Mouse (Mus musculus) testis, adult 2 months (tissue): ENCODE data around the gene Rp9. TPM values are rescaled to one million over a fixed set of nuclear protein-coding genes. Genes with fewer than 3 reads are reported as not detected.
A peak's percentile ranks its signal among the peaks of the same experiment; 100 is the strongest.

Experiments used
- H3K27ac ChIP-seq: fragments of 200-500 bp; 2 replicates; pipeline ENCODE4 v1.5.1; 2012; ENCODE audit warnings: low read depth, low read length; ENCODE audit not compliant: control insufficient read depth, insufficient read depth
- H3K27me3 ChIP-seq: fragments of 200-500 bp; 2 replicates; pipeline ENCODE4 v1.6.1; 2012; ENCODE audit warnings: mild to moderate bottlenecking, low read length, moderate library complexity; ENCODE audit not compliant: control insufficient read depth, insufficient read depth
- H3K36me3 ChIP-seq: fragments of 200-500 bp; 2 replicates; pipeline ENCODE4 v1.6.1; 2012; ENCODE audit warnings: mild to moderate bottlenecking, low read length; ENCODE audit not compliant: control insufficient read depth, insufficient read depth
- H3K4me1 ChIP-seq: fragments of 200-500 bp; 2 replicates; pipeline ENCODE4 v1.6.1; 2012; ENCODE audit warnings: low read length; ENCODE audit not compliant: control insufficient read depth, insufficient read depth
- H3K4me3 ChIP-seq: fragments of 200-500 bp; 2 replicates; pipeline ENCODE4 v1.5.1; 2012; ENCODE audit warnings: low read depth, mild to moderate bottlenecking, low read length, moderate library complexity, mixed read lengths; ENCODE audit not compliant: control insufficient read depth
- CTCF ChIP-seq: fragments of 200-500 bp; IDR thresholded peaks from 2 replicates; pipeline ENCODE4 v1.5.1; 2012; ENCODE audit warnings: low read depth, mild to moderate bottlenecking, inconsistent platforms, low read length, moderate library complexity; ENCODE audit not compliant: control insufficient read depth, insufficient read depth, insufficient replicate concordance
- POLR2A ChIP-seq: fragments of 200-500 bp; IDR thresholded peaks from 2 replicates; pipeline ENCODE4 v1.6.1; 2012; ENCODE audit warnings: low read depth, mild to moderate bottlenecking, inconsistent platforms, low read length, moderate library complexity; ENCODE audit not compliant: control insufficient read depth
- polyA plus RNA-seq: library from polyadenylated mRNA; depleted of rRNA; stranded (reverse); fragments of >200 nt; gene quantifications from 2 replicates; pipeline ENCODE4 v1.2.3, GENCODE M21; 2012

Gene Rp9
- polyA plus RNA-seq, 1 experiment, result 96.7 TPM

GRCm38 (mm10) chr9:22476265-22476664, 6.7 kb upstream of the Rp9 start:
- peak overlapping the region; percentile 97 for H3K27ac ChIP-seq
- TF ChIP-seq POLR2A, result no peak
- TF ChIP-seq CTCF, result no peak
- peaks cover 5% of the 10 kb centered on the region for H3K4me1 ChIP-seq
- no peaks in the 10 kb centered on the region for H3K36me3 ChIP-seq
- H3K4me3 ChIP-seq, result peak overlapping the region; percentile 96
- H3K27me3 ChIP-seq, result no peaks in the 10 kb centered on the region

- H3K27ac ChIP-seq, result peak within 1 kb of the TSS; percentile 97
- H3K27me3 ChIP-seq, result no peaks in the 10 kb centered on the region
- TF ChIP-seq POLR2A (peak; percentile 95), CTCF (no peak; the same call in 1 of the 2 replicates)
- H3K4me1 ChIP-seq, result peaks cover 5% of the 10 kb centered on the region
- peak within 1 kb of the TSS; percentile 96 for H3K4me3 ChIP-seq
- H3K36me3 ChIP-seq, result no peaks in the 10 kb centered on the region
Measured at GRCm38 (mm10) chr9:22475424-22475868, 5.9 kb upstream of the Rp9 start, which contains the start of gene Bbs9. Bbs9 (plus strand) TSS chr9:22475715.

GRCm38 (mm10) chr9:22468899-22469259, 664 bp downstream of the Rp9 start:
- Histone ChIP-seq H3K27ac (no peak overlapping the region), H3K36me3 (no peaks in the 10 kb centered on the region; the same call in 1 of the 2 replicates), H3K4me1 (peaks cover 2% of the 10 kb centered on the region), H3K27me3 (no peaks in the 10 kb centered on the region), H3K4me3 (no peak overlapping the region)
- TF ChIP-seq CTCF (no peak), POLR2A (no peak)

GRCm38 (mm10) chr9:22468170-22468898, 1.2 kb downstream of the Rp9 start:
- Histone ChIP-seq H3K4me3 (peak overlapping the region; percentile 92), H3K27me3 (no peaks in the 10 kb centered on the region), H3K36me3 (no peaks in the 10 kb centered on the region; the same call in 1 of the 2 replicates), H3K4me1 (peaks cover 2% of the 10 kb centered on the region), H3K27ac (peak overlapping the region; percentile 92)
- TF ChIP-seq CTCF, result no peak
- peak; percentile 97 for TF ChIP-seq POLR2A

- no peaks in the 10 kb centered on the region for H3K27me3 ChIP-seq
- no peak for TF ChIP-seq POLR2A
- no peak for TF ChIP-seq CTCF
- H3K36me3 ChIP-seq, result no peaks in the 10 kb centered on the region; the same call in 1 of the 2 replicates
- peak overlapping the region; percentile 92 for H3K4me3 ChIP-seq
- H3K27ac ChIP-seq, result peak overlapping the region; percentile 92
- peaks cover 2% of the 10 kb centered on the region for H3K4me1 ChIP-seq
Measured at GRCm38 (mm10) chr9:22467371-22468169, 2.0 kb downstream of the Rp9 start.

- TF ChIP-seq POLR2A, result no peak
- no peak for TF ChIP-seq CTCF
- H3K4me1 ChIP-seq, result peaks cover 2% of the 10 kb centered on the region
- no peak overlapping the region for H3K4me3 ChIP-seq
- H3K27ac ChIP-seq, result no peak overlapping the region
- H3K36me3 ChIP-seq, result no peaks in the 10 kb centered on the region; the same call in 1 of the 2 replicates
- H3K27me3 ChIP-seq, result no peaks in the 10 kb centered on the region
Measured at GRCm38 (mm10) chr9:22466212-22466611, 3.3 kb downstream of the Rp9 start.

- TF ChIP-seq CTCF (no peak), POLR2A (no peak)
- Histone ChIP-seq H3K4me1 (no peaks in the 10 kb centered on the region; the same call in 1 of the 2 replicates), H3K27me3 (no peaks in the 10 kb centered on the region), H3K4me3 (no peak overlapping the region), H3K27ac (no peak overlapping the region), H3K36me3 (no peaks in the 10 kb centered on the region; the same call in none of the 2 replicates)
Measured at GRCm38 (mm10) chr9:22461946-22462345, 7.6 kb downstream of the Rp9 start.
